Mouse (Mus musculus) monocyte, adult 5-6 weeks (primary cell): ENCODE data around the gene Mecom. TPM values are rescaled to one million over a fixed set of nuclear protein-coding genes. Genes with fewer than 3 reads are reported as not detected.

Experiments used
- ATAC-seq: fragments of 153-309, 156-312 bp; replicated peaks from 2 replicates; pipeline ENCODE4 v1.8.0; 2017; ENCODE audit warnings: mild to moderate bottlenecking; ENCODE audit not compliant: low TSS enrichment, insufficient number of reproducible peaks, severe bottlenecking, poor library complexity, low FRiP score
- total RNA-seq: library from RNA; stranded (forward); fragments of 200-1000, 200-491, 200-594 nt; gene quantifications from 3 replicates; pipeline ENCODE4 v1.2.3, GENCODE M21; 2017

The Mecom gene
- total RNA-seq, 1 experiment from 2014 or later: not detected

DNA sequence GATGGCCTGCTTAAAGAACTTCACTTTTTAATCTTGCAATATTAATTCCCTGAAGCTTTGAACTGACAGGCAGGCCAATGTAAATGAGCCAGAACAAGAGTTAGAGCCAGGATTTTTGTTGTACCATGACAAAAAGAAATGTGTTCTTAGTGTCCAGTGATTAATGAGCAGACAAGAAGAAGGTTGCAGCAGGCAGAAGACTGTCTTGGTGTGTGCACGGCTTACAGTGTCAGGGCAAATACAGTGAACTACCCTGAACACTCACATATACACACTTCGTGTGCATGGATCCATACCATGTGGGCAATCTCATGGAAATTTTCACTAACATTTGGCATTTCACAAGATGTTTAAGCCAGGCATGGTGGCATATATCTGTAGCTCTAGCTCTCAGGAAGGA lies 349.0 kb downstream of the Mecom start:
- ATAC-seq: no peak

DNA sequence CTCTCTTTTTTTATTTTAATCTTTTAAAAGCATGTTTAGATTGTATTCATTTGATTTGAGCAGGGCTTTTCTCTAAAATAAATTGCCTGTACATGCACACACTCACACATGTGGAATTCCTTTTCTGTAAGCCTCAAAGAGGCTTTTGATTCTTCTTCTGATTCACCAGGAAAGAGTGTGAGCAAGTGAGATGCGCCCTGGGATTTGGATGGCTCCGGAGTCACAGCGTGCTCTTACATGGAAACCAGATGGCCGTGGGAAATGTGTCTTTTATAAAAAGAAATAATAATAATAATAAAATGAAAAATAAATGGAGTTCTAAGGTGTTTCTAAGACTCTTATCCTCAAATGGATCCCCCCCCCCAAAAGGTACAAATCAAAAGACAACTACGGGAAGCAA lies 349.6 kb downstream of the Mecom start:
- no peak for ATAC-seq

DNA sequence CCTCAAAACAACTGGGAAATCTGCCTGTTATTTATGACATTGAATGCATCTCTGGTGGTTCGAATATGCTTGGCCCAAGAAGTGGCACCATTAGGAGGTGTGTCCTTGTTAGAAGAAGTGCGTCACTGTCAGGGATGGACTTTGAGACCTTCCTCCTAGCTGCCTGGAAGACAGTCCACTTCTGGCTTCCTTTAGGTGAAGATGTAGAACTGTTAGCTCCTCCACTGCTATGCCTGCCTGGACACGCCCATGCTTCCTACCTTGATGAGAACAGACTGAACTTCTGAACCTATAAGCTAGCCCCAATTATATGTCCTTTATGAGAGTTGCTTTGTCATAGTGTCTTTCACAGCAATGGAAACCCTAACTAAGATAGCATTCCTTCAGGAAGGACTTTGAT lies 352.6 kb downstream of the Mecom start:
- no peak for ATAC-seq

DNA sequence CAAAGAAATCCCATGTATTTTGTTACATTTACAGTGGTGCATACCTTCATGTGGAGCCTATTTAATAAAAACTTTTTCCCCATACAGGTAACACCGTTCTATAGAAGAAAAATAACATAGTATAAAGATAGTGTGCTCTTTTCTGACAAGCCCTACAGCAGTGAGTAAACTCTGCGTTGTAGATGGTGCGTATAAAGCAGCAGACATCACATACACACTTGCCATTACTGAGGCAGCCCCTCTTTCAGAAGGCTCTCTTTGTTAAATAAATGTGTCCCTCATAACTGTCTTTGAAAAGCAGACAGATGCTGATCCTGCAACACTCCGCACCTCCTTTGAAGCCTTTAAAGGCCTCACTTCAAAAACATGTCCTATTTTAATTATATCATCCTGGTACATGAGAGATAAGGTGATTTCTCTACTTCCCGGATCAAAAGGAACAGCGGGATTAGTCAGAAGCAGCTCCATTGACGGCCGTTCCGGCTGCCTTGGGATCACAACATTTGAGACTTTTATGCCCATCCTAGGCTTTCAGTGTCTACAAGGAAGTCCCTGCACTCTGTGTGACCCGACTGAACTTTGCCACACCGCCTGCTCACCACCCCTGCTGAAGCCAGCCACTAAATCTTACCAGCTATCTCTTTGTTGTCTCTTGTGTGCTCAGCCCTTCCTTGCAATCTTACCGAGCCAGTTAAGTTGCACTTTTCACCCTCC lies 355.4 kb downstream of the Mecom start:
- ATAC-seq: no peak

DNA sequence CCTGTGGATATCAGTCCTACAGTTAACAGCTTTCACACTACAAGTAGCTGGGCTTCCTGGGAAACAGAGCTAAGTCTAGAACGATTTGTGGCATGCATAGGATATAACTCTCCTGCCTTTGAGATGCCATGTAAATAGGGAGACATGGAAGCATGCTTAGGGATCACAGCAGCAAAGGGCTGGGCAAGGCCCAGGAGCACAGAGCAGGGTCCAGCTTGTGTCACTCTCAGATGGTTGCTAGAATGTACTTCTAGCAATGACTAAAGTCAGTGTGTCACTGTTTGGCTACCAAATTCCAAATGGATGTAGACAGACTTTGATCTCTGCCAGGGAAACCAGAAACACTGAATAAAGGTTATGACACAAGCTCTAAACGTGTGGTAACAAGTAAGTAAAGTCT lies 358.5 kb downstream of the Mecom start:
- no peak for ATAC-seq

- no peak for ATAC-seq
Observed at GRCm38 (mm10) chr3:30187812-30188469, 359.9 kb downstream of the Mecom start.

DNA sequence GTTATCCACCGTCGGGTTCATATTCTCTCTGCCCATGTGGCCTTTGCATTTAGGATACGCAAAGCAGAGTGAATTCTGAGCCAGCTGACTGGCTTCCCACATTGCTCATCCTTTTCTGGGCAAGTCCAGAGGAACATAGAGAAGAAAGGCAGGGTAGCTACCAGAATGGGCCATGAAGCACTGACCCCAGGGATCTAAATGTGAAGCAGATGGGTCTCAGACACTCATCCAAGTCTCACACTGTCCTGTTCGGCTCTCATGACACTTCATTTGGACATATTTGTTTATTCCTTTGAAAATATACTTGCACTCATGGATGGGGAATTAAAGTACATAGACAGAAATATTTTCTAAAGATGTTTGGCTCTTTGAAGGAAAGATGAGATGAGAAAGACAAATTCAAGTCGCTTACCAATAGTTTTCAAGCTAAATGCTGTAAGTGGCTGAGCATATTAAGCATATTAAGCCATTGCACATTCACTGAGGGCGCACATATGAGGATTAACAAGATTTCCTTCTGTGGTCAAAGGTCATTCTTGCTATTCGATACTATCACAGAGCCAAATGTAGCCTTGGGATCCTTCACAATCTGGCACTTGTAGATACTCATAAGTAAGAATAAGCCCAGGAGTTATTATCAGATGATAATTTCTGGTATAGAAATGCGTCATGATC lies 365.9 kb downstream of the Mecom start:
- ATAC-seq: no peak

DNA sequence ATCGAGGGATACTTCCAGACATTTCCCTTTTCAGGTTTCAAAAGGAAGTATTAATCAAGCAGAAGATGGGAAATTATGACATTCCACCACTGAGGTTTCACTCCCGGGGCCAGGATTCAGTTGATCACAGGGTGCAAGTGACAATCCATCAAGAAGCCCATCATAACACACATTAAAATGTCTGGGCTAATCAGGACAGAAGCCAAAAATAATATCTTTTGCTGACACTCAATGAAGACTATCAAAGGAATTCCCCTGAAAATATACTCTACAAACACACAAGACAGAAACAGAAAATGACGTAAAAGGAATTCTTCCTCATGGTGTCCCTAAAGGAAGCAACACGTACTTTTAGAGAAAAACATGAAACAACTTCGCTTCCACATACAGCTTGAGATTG lies 371.2 kb downstream of the Mecom start:
- no peak for ATAC-seq

DNA sequence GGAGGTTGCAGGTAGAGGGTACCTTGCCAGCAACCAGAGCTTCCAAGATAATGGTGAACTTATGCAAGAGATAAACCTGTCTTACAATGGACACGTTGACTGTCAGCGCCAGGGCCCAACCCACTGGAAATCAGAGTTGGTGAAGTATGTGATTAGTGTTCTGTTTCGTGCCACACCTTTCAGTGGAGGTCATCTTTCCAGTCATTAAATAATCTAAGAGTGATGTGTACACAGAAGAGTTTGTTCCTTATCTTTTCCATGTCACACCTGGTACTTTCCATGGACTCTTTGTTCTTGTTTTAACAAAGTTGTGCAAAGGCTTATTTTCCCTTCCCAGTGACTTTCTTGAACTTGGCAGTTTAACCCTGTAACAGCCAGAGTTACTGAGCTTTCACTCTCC lies 374.0 kb downstream of the Mecom start:
- ATAC-seq: no peak

DNA sequence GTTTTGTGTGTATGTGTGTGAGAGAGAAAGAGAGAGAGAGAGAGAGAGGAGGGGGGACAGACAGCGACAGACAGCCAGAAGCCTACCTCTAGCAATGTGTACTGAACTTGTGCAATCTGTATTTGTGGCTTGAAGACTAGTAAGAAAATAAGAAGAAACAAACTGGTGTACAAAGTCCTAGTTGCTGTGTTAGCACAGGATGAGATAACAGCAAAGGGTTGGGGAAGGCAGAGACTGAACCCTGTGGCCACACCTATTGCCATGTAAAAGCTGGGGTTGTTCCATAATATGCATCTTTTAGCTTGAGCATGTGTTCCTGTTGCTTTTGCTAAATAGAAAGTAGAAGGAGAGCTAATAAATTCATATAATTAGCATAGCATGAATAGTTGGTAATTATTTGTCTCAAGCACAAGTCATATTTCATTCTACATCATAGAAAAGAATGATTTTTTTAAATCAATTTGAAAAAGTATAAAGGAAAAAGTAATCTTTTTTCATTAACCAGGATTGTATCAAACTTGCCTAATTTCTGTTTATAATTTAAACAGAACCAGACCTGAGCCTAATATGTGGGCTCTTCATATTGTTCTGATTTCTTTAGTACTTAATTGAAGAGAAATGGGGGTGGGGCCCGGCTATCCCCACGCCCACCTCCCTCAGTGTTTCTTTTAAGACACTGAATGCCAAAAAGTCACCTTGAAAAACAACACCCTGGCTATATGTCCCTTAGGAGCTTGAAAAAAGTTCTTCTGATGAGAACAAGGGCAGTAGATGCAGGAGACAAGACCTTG lies 379.2 kb downstream of the Mecom start:
- ATAC-seq: no peak

DNA sequence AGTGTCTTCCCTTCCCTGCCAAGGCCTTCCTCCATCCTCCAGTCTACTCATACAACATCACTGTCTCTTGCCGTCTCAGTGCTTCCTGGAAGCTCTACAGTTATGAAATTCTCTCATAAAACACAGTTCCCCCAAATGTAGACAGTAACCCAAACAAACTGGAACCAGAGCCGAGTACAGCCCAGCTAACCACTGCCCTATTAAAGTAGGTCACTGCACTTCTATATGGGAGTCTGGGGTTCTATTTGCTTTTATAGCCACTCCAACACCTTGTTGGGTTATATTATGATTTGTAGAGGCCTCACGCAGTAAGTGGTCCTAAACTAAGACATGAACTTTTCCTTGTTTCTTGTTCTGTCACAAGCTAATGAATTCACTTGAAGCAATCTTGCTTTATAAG lies 380.8 kb downstream of the Mecom start:
- no peak for ATAC-seq

DNA sequence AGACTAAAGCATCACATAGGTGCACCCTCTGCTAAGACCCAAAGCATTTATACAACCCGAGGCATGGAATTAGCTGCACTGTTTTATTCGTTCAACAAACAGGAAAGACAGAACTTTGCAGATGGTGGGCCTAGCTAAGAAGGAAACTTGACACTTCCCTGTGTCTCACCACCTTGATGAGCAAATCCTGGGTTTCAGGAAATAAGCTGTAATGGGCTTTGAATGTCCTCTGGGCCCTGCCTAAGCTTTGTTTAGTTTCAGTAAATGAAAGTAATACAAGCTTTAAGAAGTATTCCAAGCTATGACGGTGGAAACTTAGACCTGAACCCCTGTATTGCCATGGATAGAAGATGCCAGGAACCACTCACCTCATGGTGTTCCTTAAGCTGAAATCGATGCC lies 383.0 kb downstream of the Mecom start:
- no peak for ATAC-seq

GRCm38 (mm10) chr3:30163390-30163789 lies 384.4 kb downstream of the Mecom start:
- no peak for ATAC-seq

GRCm38 (mm10) chr3:30160961-30161670 lies 386.7 kb downstream of the Mecom start:
- no peak for ATAC-seq

DNA sequence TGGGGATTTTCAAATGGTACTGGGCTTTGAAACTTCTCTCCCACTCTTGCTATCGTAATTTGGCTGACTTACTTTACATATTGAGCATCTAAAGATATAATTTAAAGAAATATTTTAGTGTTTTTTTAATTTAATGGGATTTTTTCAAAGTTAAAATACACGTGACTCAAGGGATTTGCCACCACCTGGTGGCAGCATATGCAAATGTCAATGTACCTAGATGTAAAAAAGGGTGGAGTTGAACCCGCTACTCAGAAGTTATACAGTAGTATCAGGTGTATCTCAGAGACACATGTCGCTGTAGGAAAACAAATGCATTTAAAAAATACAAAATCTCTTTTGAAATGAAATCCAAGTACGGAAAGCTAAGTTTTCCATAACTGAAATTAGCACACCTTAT lies 387.5 kb downstream of the Mecom start:
- ATAC-seq: no peak

DNA sequence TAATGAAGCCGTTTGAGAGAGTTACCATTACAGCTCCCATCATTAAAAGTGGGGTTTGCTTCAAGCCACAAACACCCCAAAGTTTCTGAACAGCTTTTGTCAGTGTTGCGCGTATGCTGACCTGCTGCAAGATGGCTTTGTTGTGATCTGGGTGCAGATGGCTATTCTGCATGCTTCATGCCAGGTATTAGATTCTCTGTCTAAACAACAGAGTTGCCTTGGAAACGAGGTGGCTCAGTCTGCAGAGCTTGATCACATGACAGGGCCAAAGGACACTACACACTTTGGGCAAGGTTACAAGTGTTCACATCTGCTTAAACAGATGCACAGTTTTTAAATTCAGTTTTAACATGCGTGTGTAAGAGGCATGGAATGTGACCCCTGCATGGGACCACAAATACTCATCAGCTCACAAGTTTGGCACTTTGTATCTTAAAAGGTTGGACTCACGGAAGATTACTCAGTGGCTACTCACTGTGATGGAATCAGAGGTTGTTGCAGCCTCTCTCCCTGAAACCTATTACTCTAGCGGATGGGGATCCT lies 390.6 kb downstream of the Mecom start:
- no peak for ATAC-seq

GRCm38 (mm10) chr3:30154390-30154789 lies 393.4 kb downstream of the Mecom start:
- ATAC-seq: no peak

GRCm38 (mm10) chr3:30153923-30154331 lies 393.9 kb downstream of the Mecom start:
- ATAC-seq: no peak
